Mouse (Mus musculus): ENCODE results near the gene Igf2bp3.
"Not testable (repeated sequence)": the region's sequence is repeated elsewhere in the genome, so short reads cannot be mapped to it uniquely, and the experiment has no call there.

Igf2bp3 gene

GRCm38 (mm10) chr6:49214928-49215747 lies at the start of gene Igf2bp3:
Gene Igf2bp3, minus strand, starts transcription at chr6:49214957.
- DNase-seq (ENCODE audit: low spot score in 2 of 2): no peak

GRCm38 (mm10) chr6:49264446-49264845 lies 49.7 kb upstream of the Igf2bp3 start:
- DNase-seq (ENCODE audit: low spot score in 2 of 2): not testable (repeated sequence)

GRCm38 (mm10) chr6:49263847-49264243 lies 49.1 kb upstream of the Igf2bp3 start, which contains the start of gene Tra2a:
Gene Tra2a, minus strand, starts transcription at chr6:49264033.
- DNase-seq (ENCODE audit: low spot score in 2 of 2): peak; percentile 97

DNA sequence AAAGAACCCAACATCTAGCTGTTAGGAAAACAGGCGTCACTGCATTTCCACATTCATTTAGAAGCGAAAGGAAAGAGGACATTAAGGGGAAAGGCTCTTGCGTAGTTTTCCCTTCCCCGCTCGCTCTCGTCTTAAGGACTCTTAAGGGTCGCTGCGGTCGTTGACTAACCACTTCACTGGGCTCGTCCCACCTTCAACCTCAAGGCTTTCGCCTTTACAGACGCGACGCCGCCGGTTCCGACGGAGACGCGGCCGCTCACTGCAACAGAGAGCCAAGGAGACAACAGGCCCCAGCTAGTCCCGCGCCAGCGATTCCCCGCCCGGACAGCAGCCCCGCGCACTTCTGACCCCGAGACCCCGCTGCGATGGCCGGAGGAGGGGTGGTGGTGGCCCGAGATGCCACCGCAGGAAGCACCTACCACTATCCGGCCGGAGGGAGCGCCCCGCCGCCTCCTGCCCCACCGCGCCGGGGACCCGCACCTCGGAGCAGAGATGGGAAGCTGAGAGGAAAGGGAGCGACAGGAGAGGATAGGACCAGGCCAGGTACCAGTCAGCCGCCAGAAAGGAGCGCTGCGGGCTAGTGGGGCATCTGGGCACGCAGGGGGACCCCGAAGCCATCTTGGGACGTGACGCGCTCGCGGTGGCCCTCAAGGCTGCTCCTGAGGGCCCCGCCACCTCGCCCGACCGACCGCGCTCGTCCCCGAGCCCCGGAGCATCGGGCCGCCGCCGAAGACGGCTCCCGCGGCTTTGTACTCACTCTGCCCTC lies 48.5 kb upstream of the Igf2bp3 start:
- peak; percentile 38 to 45 for DNase-seq (ENCODE audit: low spot score in 2 of 2)

- DNase-seq (ENCODE audit: low spot score in 2 of 2): no peak
These were observed 47.7 kb upstream of the Igf2bp3 start for GRCm38 (mm10) chr6:49262421-49262820.

GRCm38 (mm10) chr6:49259711-49260110 lies 45.0 kb upstream of the Igf2bp3 start:
- no peak for DNase-seq (ENCODE audit: low spot score in 2 of 2)

DNA sequence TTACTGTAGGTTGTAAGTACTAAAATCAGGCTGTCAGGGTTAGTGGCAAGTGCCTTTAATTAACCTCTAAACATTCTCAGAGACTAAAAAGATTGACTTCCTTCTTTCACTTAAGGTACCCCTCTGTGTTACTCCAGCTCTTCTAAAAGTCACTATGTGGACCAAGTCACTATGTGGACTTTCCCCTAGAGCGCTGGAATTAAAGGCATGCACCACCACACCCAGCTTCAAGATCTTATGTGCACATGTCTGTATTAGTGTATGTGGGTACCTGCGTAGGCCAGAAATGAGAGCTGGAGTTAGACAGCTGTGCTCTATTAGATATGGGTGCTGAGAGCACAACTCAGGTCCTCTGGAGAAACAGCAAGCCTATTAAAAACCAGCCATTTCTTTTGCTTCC lies 43.1 kb upstream of the Igf2bp3 start:
- no peak for DNase-seq (ENCODE audit: low spot score in 2 of 2)

DNA sequence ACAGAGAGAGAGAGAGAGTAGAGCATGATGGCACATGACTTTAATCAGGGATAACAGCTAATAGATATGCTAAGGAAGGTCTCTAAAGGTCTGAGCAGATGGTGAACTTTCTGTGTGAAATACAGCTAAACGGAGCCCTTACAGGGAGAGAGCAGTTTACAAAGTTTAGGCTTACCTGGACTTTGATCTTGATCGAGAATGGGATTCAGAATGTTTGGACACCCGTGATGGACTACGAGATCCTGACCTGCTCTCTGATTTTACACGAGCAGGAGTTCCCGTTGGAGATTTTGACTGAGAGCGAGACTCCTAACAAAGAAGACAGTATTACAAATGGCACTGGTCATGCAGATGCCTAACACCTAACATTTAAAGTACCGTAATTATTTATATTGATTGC lies 37.5 kb upstream of the Igf2bp3 start:
- DNase-seq (ENCODE audit: low spot score in 2 of 2): no peak

GRCm38 (mm10) chr6:49251199-49251598 lies 36.4 kb upstream of the Igf2bp3 start:
- no peak for DNase-seq (ENCODE audit: low spot score in 2 of 2)

- DNase-seq (ENCODE audit: low spot score in 2 of 2): no peak
These were observed 32.5 kb upstream of the Igf2bp3 start for GRCm38 (mm10) chr6:49247246-49247645.

- DNase-seq (ENCODE audit: low spot score in 2 of 2): no peak
These were observed 27.6 kb upstream of the Igf2bp3 start for GRCm38 (mm10) chr6:49242331-49242730.

DNA sequence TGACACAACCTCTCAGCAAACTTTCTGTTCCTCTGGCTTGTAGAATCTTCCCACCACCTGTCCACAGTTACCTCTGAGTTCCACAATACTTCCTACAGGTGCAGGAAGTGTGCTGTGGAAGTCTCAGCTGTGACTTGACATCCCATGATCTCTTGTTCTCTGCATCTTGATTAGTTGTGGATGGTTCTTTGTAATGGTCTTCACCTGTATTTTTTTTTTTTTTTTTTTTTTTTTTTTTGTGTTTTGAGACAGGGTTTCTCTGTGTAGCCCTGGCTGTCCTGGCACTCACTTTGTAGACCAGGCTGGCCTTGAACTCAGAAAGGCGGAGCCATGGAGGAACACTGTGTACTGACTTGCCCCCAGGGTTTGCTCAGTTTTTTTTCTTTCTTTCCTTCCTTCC lies 26.8 kb upstream of the Igf2bp3 start:
- DNase-seq (ENCODE audit: low spot score in 2 of 2): no peak

GRCm38 (mm10) chr6:49236331-49236730 lies 21.6 kb upstream of the Igf2bp3 start:
- peak; percentile 100 for DNase-seq (ENCODE audit: low spot score in 2 of 2)

DNA sequence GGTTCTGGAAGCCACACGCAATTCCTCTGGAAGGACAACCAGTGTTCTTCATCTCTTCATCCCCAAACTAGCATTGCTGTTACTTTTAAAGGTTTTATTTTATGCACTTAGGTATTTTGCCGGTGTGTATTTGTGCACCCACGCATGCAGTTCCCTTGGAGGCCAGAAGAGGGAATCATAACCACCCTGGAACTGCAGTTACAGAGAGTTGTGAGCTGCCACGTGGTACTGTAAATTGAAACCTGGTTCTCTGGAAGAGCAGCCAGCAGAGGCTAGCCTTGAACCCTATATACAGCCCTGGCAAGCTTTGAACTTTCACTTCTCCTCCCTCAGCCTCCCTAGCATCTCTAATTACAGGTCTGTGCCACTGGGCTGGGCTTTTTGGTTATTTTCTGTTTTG lies 18.6 kb upstream of the Igf2bp3 start:
- no peak for DNase-seq (ENCODE audit: low spot score in 2 of 2)

- DNase-seq (ENCODE audit: low spot score in 2 of 2): no peak
These were observed 13.4 kb upstream of the Igf2bp3 start for GRCm38 (mm10) chr6:49228126-49228679.

GRCm38 (mm10) chr6:49227184-49227735 lies 12.5 kb upstream of the Igf2bp3 start:
- DNase-seq (ENCODE audit: low spot score in 2 of 2): no peak

GRCm38 (mm10) chr6:49225728-49226123 lies 11.0 kb upstream of the Igf2bp3 start:
- no peak for DNase-seq (ENCODE audit: low spot score in 2 of 2)

DNA sequence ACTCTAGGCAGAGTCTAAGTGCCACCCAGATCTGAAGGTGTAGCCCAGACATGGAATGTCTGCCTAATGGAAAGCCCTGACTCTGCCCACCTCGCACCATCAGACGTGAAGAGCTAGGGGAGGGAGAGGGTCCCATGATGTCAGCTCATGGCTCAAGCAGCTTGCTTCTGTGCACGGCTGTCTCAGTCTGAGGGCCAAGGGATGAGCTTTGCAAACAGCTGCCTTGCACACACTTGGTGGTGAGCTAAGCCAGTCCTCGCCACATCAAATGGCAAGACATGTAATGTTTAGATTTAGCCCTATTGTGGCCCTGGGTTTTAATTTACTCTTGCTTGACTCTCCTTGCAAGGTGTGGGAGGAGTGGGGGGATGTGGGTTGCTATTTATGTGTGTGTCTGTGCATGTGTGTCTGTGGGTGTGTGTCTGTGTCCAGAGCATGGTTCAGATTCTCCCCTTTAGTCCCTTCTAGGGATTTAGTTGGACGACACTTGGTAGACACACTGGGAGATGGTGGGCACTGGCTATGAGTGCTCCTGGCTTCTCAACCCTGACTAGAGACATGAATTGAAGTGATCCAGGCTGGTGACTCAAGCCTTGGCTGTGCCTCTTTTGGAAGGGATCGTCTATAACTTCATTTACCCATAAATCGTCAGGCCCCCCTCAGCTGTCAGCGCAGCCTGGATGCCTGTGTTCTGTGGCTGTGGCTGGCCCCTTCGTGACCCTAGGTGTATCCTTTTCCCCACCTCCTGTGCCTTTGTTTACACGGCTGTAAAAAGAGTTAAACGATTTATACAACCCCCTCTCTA lies 10.4 kb upstream of the Igf2bp3 start:
- DNase-seq (ENCODE audit: low spot score in 2 of 2): no peak

GRCm38 (mm10) chr6:49221906-49222305 lies 7.1 kb upstream of the Igf2bp3 start:
- no peak for DNase-seq (ENCODE audit: low spot score in 2 of 2)

DNA sequence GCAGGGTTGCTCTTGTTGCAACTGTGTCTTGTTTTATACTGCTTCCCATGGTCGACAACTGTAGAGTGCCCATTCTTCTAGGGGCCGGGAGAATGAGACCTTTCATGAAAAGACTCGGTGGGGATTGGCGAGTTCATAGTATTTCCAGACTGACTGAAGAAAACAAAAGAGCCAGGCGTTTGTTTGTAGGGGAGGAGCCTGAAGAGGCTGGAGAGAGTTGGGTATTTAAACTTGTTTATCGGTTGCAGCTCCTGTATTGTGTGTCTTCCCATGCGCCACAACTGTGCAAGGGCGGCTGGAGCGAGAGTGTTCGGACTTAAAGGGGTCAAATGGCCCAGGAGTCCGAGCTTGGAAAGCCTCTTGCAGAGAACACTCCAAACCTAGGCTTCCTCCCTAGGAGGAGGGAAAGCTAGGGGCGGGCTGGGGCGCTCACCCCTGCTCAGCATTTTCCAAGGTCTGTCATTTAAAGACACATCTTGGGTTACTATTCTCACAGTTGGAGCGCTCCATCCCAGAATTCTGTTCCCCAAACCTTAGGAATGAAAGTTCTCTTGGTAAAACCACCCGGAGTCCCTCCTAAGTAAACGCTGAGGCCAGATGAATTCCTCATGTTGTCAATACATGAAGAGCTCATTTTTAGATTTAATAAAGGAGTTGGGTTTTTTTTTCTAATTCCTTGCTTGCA lies 5.3 kb upstream of the Igf2bp3 start:
- DNase-seq (ENCODE audit: low spot score in 2 of 2): no peak

GRCm38 (mm10) chr6:49219001-49219560 lies 4.3 kb upstream of the Igf2bp3 start:
- DNase-seq (ENCODE audit: low spot score in 2 of 2): no peak
